Mouse (Mus musculus) olfactory bulb, adult 2 months (tissue): ENCODE measurements around the gene Myoz2. TPM values are rescaled to one million over a fixed set of nuclear protein-coding genes. Genes with fewer than 3 reads are reported as not detected.

Source experiments
- H3K27ac ChIP-seq: fragments of 200-500 bp; 2 replicates; pipeline ENCODE4 v1.5.1; 2012; ENCODE audit warnings: low read depth, low read length; ENCODE audit not compliant: insufficient read depth
- H3K4me1 ChIP-seq: fragments of 200-500 bp; 2 replicates; pipeline ENCODE4 v1.6.1; 2012; ENCODE audit warnings: low read length; ENCODE audit not compliant: control insufficient read depth, insufficient read depth
- H3K4me3 ChIP-seq: fragments of 200-500 bp; 2 replicates; pipeline ENCODE4 v1.5.1; 2012; ENCODE audit warnings: mild to moderate bottlenecking, low read depth, low read length, moderate library complexity; ENCODE audit not compliant: insufficient read depth
- CTCF ChIP-seq: fragments of 200-500 bp; IDR thresholded peaks from 2 replicates; pipeline ENCODE4 v1.5.1; 2012; ENCODE audit warnings: low read depth, mild to moderate bottlenecking, low read length, moderate library complexity; ENCODE audit not compliant: insufficient read depth
- POLR2A ChIP-seq: fragments of 200-500 bp; IDR thresholded peaks from 2 replicates; pipeline ENCODE4 v1.6.1; 2012; ENCODE audit warnings: mild to moderate bottlenecking, low read depth, low read length, moderate library complexity; ENCODE audit not compliant: insufficient read depth
- WGBS: fragments of 180-500 bp; shearing (Covaris S2); methylation state at CpG from one replicate; pipeline ENCODE4 v1.1.7; 2018; 5-methylcytosine and 5-hydroxymethylcytosine counted together
- polyA plus RNA-seq: library from polyadenylated mRNA; stranded (reverse); fragments of >200 nt; gene quantifications from 2 replicates; pipeline ENCODE4 v1.2.4, GENCODE M21; 2012; ENCODE audit warnings: low replicate concordance; ENCODE audit not compliant: missing spikeins, insufficient read depth, insufficient read length

Myoz2 gene
- polyA plus RNA-seq, 1 experiment: not detected

GRCm38 (mm10) chr3:123066836-123067235 lies 32.0 kb upstream of the Myoz2 start:
- Histone ChIP-seq H3K27ac (no peak overlapping the region), H3K4me1 (no peaks in the 10 kb centered on the region), H3K4me3 (no peak overlapping the region)
- 95% methylated on average over 7 of the region's 7 CpGs for WGBS
- TF ChIP-seq CTCF (no peak), POLR2A (no peak)

GRCm38 (mm10) chr3:123065466-123065865 lies 30.7 kb upstream of the Myoz2 start:
- TF ChIP-seq CTCF: no peak
- TF ChIP-seq POLR2A: no peak
- Histone ChIP-seq H3K4me3 (no peak overlapping the region), H3K4me1 (no peaks in the 10 kb centered on the region), H3K27ac (no peak overlapping the region)
- 77% methylated on average over 5 of the region's 5 CpGs for WGBS

DNA sequence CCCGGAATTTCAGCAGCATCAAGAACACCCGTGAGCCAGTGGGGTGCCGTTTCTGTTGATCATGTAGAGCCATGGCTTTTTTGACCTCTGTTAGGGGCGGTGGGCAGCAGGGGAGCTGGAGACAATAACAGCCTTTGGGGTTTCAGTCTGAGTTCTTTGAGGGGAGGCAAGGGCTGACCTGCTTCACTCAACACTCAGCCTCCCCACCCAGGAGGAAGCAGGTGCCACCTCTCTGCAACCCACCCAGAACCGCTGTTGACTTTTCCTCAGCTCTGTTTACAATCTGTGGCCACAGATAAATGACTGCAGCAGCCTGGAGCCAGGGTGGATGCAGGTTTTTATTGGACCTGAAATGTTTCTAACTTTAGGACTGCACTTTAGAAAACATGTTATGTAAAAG lies 29.4 kb upstream of the Myoz2 start:
- WGBS: 54% methylated on average over 5 of the region's 5 CpGs
- Histone ChIP-seq H3K27ac (no peak overlapping the region), H3K4me1 (no peaks in the 10 kb centered on the region), H3K4me3 (no peak overlapping the region)
- no peak for TF ChIP-seq POLR2A
- TF ChIP-seq CTCF: no peak

- 64% methylated on average over 2 of the region's 2 CpGs for WGBS
- Histone ChIP-seq H3K27ac (no peak overlapping the region), H3K4me1 (no peaks in the 10 kb centered on the region), H3K4me3 (no peak overlapping the region)
- TF ChIP-seq CTCF (no peak), POLR2A (no peak)
Measured at GRCm38 (mm10) chr3:123061931-123062330, 27.1 kb upstream of the Myoz2 start.

GRCm38 (mm10) chr3:123058832-123059231 lies 24.0 kb upstream of the Myoz2 start:
- TF ChIP-seq POLR2A (no peak), CTCF (no peak)
- H3K27ac ChIP-seq: no peak overlapping the region
- WGBS: 100% methylated on average over 1 of the region's 1 CpGs
- no peak overlapping the region for H3K4me3 ChIP-seq
- H3K4me1 ChIP-seq: no peaks in the 10 kb centered on the region

DNA sequence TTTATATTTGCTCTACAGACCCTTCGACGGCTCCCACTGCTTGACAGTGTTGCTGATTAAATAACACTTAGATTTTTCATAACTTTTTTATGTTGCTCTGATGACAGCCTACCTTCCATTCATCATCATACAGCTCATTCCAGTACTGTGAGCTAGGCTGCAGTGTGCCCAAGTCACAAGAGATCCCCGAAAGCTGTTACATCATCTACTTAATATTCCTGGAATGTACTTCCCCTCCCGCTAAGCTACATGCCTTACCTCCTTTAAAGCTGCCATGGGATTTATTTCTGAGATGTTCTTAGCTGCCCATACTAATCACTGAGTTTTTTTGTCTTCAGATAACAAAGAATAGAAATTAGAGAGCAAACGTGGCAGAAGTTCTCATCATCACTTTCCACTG lies 19.4 kb upstream of the Myoz2 start:
- 64% methylated on average over 5 of the region's 5 CpGs for WGBS

GRCm38 (mm10) chr3:123053192-123053938 lies 18.6 kb upstream of the Myoz2 start:
- no peak for TF ChIP-seq CTCF
- no peak for TF ChIP-seq POLR2A
- 73% methylated on average over 8 of the region's 8 CpGs for WGBS
- no peak overlapping the region for H3K27ac ChIP-seq
- H3K4me3 ChIP-seq: no peak overlapping the region
- H3K4me1 ChIP-seq: no peaks in the 10 kb centered on the region

More for the DNA sequence above, 19.4 kb upstream of the Myoz2 start:
- no peaks in the 10 kb centered on the region for H3K4me1 ChIP-seq
- H3K4me3 ChIP-seq: no peak overlapping the region
- TF ChIP-seq POLR2A (no peak), CTCF (no peak)
- H3K27ac ChIP-seq: no peak overlapping the region

DNA sequence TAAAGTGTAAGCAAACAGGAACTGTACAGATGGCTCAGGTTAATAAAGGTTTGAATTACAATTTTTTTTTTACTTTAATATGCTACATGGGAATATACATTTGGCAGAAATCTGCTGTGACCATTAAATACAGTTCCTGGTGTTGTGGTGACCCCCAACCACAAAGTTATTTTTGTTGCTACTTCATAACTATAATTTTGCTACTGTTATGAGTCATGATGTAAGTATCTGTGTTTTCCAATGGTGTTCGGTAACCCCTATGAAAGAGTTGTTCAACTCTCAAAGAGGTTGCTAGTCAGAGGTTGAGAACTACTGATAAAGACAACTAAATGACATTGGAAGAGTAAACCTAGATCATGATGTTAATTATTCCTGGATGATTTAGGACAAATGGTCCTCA lies 7.5 kb upstream of the Myoz2 start:
- H3K4me1 ChIP-seq: no peaks in the 10 kb centered on the region
- H3K27ac ChIP-seq: no peak overlapping the region
- 92% methylated on average over 1 of the region's 1 CpGs for WGBS
- no peak overlapping the region for H3K4me3 ChIP-seq
- TF ChIP-seq POLR2A: no peak
- no peak for TF ChIP-seq CTCF

GRCm38 (mm10) chr3:123033804-123034203 lies 1.0 kb downstream of the Myoz2 start:
- WGBS: 62% methylated on average over 8 of the region's 8 CpGs
- no peak overlapping the region for H3K27ac ChIP-seq
- TF ChIP-seq CTCF: no peak
- TF ChIP-seq POLR2A: no peak
- H3K4me3 ChIP-seq: no peak overlapping the region
- H3K4me1 ChIP-seq: no peaks in the 10 kb centered on the region
